Mouse (Mus musculus): ENCODE results near the gene Ccdc63. TPM values are rescaled to one million over a fixed set of nuclear protein-coding genes. Genes with fewer than 3 reads are reported as not detected.
"Not testable (repeated sequence)": the region's sequence is repeated elsewhere in the genome, so short reads cannot be mapped to it uniquely, and the experiment has no call there.

Gene Ccdc63
- polyA plus RNA-seq (2015; fragmentation: Nextera tagmentation; extraction: Ambion mirVana) = 0.19 and 0.20 TPM in 2 replicates

- Histone ChIP-seq H3K27ac (ENCODE audit: low read depth, low read length) (no peak within 1 kb of the TSS), H3K4me2 (ENCODE audit: low read length) (no peak within 1 kb of the TSS), H3K36me3 (ENCODE audit: control insufficient read depth, insufficient read depth, low read length) (no peaks in the 10 kb centered on the region), H3K9me3 (ENCODE audit: control insufficient read depth, low read length) (no peaks in the 10 kb centered on the region), H3K9ac (ENCODE audit: low read depth, low read length) (no peak within 1 kb of the TSS), H3K27me3 (replicated peaks; ENCODE audit: control insufficient read depth, insufficient read depth, low read length) (no peaks in the 10 kb centered on the region), H3K4me1 (ENCODE audit: control insufficient read depth, insufficient read depth, low read depth, low read length) (no peaks in the 10 kb centered on the region), H3K4me3 (ENCODE audit: low read length) (no peak within 1 kb of the TSS)
- ATAC-seq = no peak
- WGBS = 88% methylated on average over 3 of the region's 3 CpGs
Observed at GRCm38 (mm10) chr5:122140723-122141122, at the start of gene Ccdc63. Ccdc63 (minus strand) TSS chr5:122140823.

GRCm38 (mm10) chr5:122189115-122189514, 48.5 kb upstream of the Ccdc63 start:
- Histone ChIP-seq H3K9me3 (ENCODE audit: control insufficient read depth, low read length) (no peaks in the 10 kb centered on the region), H3K4me3 (ENCODE audit: low read length) (no peak overlapping the region), H3K27me3 (replicated peaks; ENCODE audit: control insufficient read depth, insufficient read depth, low read length) (no peaks in the 10 kb centered on the region), H3K9ac (ENCODE audit: low read depth, low read length) (no peak overlapping the region), H3K27ac (ENCODE audit: low read depth, low read length) (no peak overlapping the region), H3K36me3 (ENCODE audit: control insufficient read depth, insufficient read depth, low read length) (no peaks in the 10 kb centered on the region), H3K4me2 (ENCODE audit: low read length) (no peak overlapping the region), H3K4me1 (ENCODE audit: control insufficient read depth, insufficient read depth, low read depth, low read length) (no peaks in the 10 kb centered on the region)
- WGBS = 45% methylated on average over 3 of the region's 3 CpGs
- no peak for ATAC-seq

- 92% methylated on average over 6 of the region's 6 CpGs for WGBS
- not testable (repeated sequence) for H3K9me3 ChIP-seq (ENCODE audit: control insufficient read depth, low read length)
Observed at GRCm38 (mm10) chr5:122184858-122185257, 44.2 kb upstream of the Ccdc63 start.

GRCm38 (mm10) chr5:122184283-122184806, 43.7 kb upstream of the Ccdc63 start:
- no peaks in the 10 kb centered on the region for H3K27me3 ChIP-seq (replicated peaks; ENCODE audit: control insufficient read depth, insufficient read depth, low read length)
- no peaks in the 10 kb centered on the region for H3K9me3 ChIP-seq (ENCODE audit: control insufficient read depth, low read length)
- H3K9ac ChIP-seq (ENCODE audit: low read depth, low read length) = no peak overlapping the region
- H3K27ac ChIP-seq (ENCODE audit: low read depth, low read length) = no peak overlapping the region
- H3K36me3 ChIP-seq (ENCODE audit: control insufficient read depth, insufficient read depth, low read length) = no peaks in the 10 kb centered on the region
- no peaks in the 10 kb centered on the region for H3K4me1 ChIP-seq (ENCODE audit: control insufficient read depth, insufficient read depth, low read depth, low read length)
- H3K4me3 ChIP-seq (ENCODE audit: low read length) = no peak overlapping the region
- ATAC-seq = no peak
- 93% methylated on average over 7 of the region's 7 CpGs for WGBS
- H3K4me2 ChIP-seq (ENCODE audit: low read length) = no peak overlapping the region

More at GRCm38 (mm10) chr5:122184858-122185257, 44.2 kb upstream of the Ccdc63 start:
- not testable (repeated sequence) for ATAC-seq; H3K27ac ChIP-seq (ENCODE audit: low read depth, low read length); H3K4me2 ChIP-seq (ENCODE audit: low read length); H3K4me1 ChIP-seq (ENCODE audit: control insufficient read depth, insufficient read depth, low read depth, low read length); H3K27me3 ChIP-seq (replicated peaks; ENCODE audit: control insufficient read depth, insufficient read depth, low read length); H3K4me3 ChIP-seq (ENCODE audit: low read length); H3K36me3 ChIP-seq (ENCODE audit: control insufficient read depth, insufficient read depth, low read length); H3K9ac ChIP-seq (ENCODE audit: low read depth, low read length)

GRCm38 (mm10) chr5:122179665-122180064, 39.0 kb upstream of the Ccdc63 start:
- WGBS = 62% methylated on average over 6 of the region's 6 CpGs
- no peak for ATAC-seq
- no peaks in the 10 kb centered on the region for H3K27me3 ChIP-seq (replicated peaks; ENCODE audit: control insufficient read depth, insufficient read depth, low read length)
- H3K4me2 ChIP-seq (ENCODE audit: low read length) = no peak overlapping the region
- no peaks in the 10 kb centered on the region for H3K4me1 ChIP-seq (ENCODE audit: control insufficient read depth, insufficient read depth, low read depth, low read length)
- H3K27ac ChIP-seq (ENCODE audit: low read depth, low read length) = no peak overlapping the region
- H3K36me3 ChIP-seq (ENCODE audit: control insufficient read depth, insufficient read depth, low read length) = peaks cover 9% of the 10 kb centered on the region
- no peaks in the 10 kb centered on the region for H3K9me3 ChIP-seq (ENCODE audit: control insufficient read depth, low read length)
- H3K9ac ChIP-seq (ENCODE audit: low read depth, low read length) = no peak overlapping the region
- H3K4me3 ChIP-seq (ENCODE audit: low read length) = no peak overlapping the region

GRCm38 (mm10) chr5:122176398-122176797, 35.8 kb upstream of the Ccdc63 start:
- Histone ChIP-seq H3K9ac (ENCODE audit: low read depth, low read length) (no peak overlapping the region), H3K9me3 (ENCODE audit: control insufficient read depth, low read length) (no peaks in the 10 kb centered on the region), H3K36me3 (ENCODE audit: control insufficient read depth, insufficient read depth, low read length) (peaks cover 29% of the 10 kb centered on the region), H3K27ac (ENCODE audit: low read depth, low read length) (no peak overlapping the region), H3K27me3 (replicated peaks; ENCODE audit: control insufficient read depth, insufficient read depth, low read length) (no peaks in the 10 kb centered on the region), H3K4me2 (ENCODE audit: low read length) (no peak overlapping the region), H3K4me1 (ENCODE audit: control insufficient read depth, insufficient read depth, low read depth, low read length) (no peaks in the 10 kb centered on the region), H3K4me3 (ENCODE audit: low read length) (no peak overlapping the region)
- 73% methylated on average over 1 of the region's 1 CpGs for WGBS
- peak; percentile 56; the same call in 1 of the 2 replicates for ATAC-seq

- ATAC-seq = no peak
- no peak overlapping the region for H3K4me2 ChIP-seq (ENCODE audit: low read length)
- H3K27me3 ChIP-seq (replicated peaks; ENCODE audit: control insufficient read depth, insufficient read depth, low read length) = no peaks in the 10 kb centered on the region
- no peaks in the 10 kb centered on the region for H3K4me1 ChIP-seq (ENCODE audit: control insufficient read depth, insufficient read depth, low read depth, low read length)
- H3K27ac ChIP-seq (ENCODE audit: low read depth, low read length) = no peak overlapping the region
- H3K9me3 ChIP-seq (ENCODE audit: control insufficient read depth, low read length) = no peaks in the 10 kb centered on the region
- no peak overlapping the region for H3K4me3 ChIP-seq (ENCODE audit: low read length)
- H3K9ac ChIP-seq (ENCODE audit: low read depth, low read length) = no peak overlapping the region
- H3K36me3 ChIP-seq (ENCODE audit: control insufficient read depth, insufficient read depth, low read length) = peaks cover 33% of the 10 kb centered on the region
- WGBS = 87% methylated on average over 7 of the region's 7 CpGs
Observed at GRCm38 (mm10) chr5:122175961-122176360, 35.3 kb upstream of the Ccdc63 start.

GRCm38 (mm10) chr5:122175402-122175801, 34.8 kb upstream of the Ccdc63 start:
- no peak overlapping the region for H3K27ac ChIP-seq (ENCODE audit: low read depth, low read length)

GRCm38 (mm10) chr5:122171058-122171457, 30.4 kb upstream of the Ccdc63 start:
- no peak overlapping the region for H3K9ac ChIP-seq (ENCODE audit: low read depth, low read length)
- no peak overlapping the region for H3K4me2 ChIP-seq (ENCODE audit: low read length)
- no peak overlapping the region for H3K27ac ChIP-seq (ENCODE audit: low read depth, low read length)
- H3K27me3 ChIP-seq (replicated peaks; ENCODE audit: control insufficient read depth, insufficient read depth, low read length) = no peaks in the 10 kb centered on the region
- peaks cover 12% of the 10 kb centered on the region for H3K4me1 ChIP-seq (ENCODE audit: control insufficient read depth, insufficient read depth, low read depth, low read length)
- WGBS = 90% methylated on average over 8 of the region's 8 CpGs
- peaks cover 51% of the 10 kb centered on the region for H3K36me3 ChIP-seq (ENCODE audit: control insufficient read depth, insufficient read depth, low read length)
- H3K9me3 ChIP-seq (ENCODE audit: control insufficient read depth, low read length) = no peaks in the 10 kb centered on the region
- H3K4me3 ChIP-seq (ENCODE audit: low read length) = no peak overlapping the region
- no peak for ATAC-seq

More at GRCm38 (mm10) chr5:122175402-122175801, 34.8 kb upstream of the Ccdc63 start:
- ATAC-seq = no peak; the same call in 1 of the 2 replicates
- H3K4me1 ChIP-seq (ENCODE audit: control insufficient read depth, insufficient read depth, low read depth, low read length) = no peaks in the 10 kb centered on the region
- H3K27me3 ChIP-seq (replicated peaks; ENCODE audit: control insufficient read depth, insufficient read depth, low read length) = no peaks in the 10 kb centered on the region
- peaks cover 39% of the 10 kb centered on the region for H3K36me3 ChIP-seq (ENCODE audit: control insufficient read depth, insufficient read depth, low read length)
- H3K9ac ChIP-seq (ENCODE audit: low read depth, low read length) = no peak overlapping the region
- no peak overlapping the region for H3K4me2 ChIP-seq (ENCODE audit: low read length)
- H3K9me3 ChIP-seq (ENCODE audit: control insufficient read depth, low read length) = no peaks in the 10 kb centered on the region
- 78% methylated on average over 2 of the region's 2 CpGs for WGBS
- H3K4me3 ChIP-seq (ENCODE audit: low read length) = no peak overlapping the region

Measured in hindbrain, embryonic 16.5 days (tissue).